Mouse (Mus musculus) C2C12 (cell line): ENCODE results near the gene F11r.

Source experiments
- CEBPB ChIP-seq: IDR thresholded peaks from one replicate; pipeline ENCODE4 v1.6.1; 2011; ENCODE audit warnings: low read depth, mild to moderate bottlenecking, control low read depth, moderate library complexity
- CTCF ChIP-seq: IDR thresholded peaks from one replicate; pipeline ENCODE4 v1.5.1; 2011; ENCODE audit not compliant: control insufficient read depth, insufficient read depth, insufficient read length

GRCm38 (mm10) chr1:171452923-171453322 is 15.6 kb downstream of the F11r start:
- no peak for TF ChIP-seq CEBPB
- no peak for TF ChIP-seq CTCF
